Mouse (Mus musculus) A20 (cell line): Measurements from ENCODE around the gene Bloc1s5.
"Not testable (repeated sequence)": the region's sequence is repeated elsewhere in the genome, so short reads cannot be mapped to it uniquely, and the experiment has no call there.

ENCODE experiments used
- DNase-seq: peaks from one replicate; pipeline ENCODE4 v3.0.0-alpha.2; 2011; ENCODE audit warnings: low read depth, low spot score

Bloc1s5 gene

GRCm38 (mm10) chr13:38634800-38635269 lies at the start of gene Bloc1s5:
Bloc1s5 (minus strand) TSS chr13:38635109.
- DNase-seq, result peak; percentile 96

GRCm38 (mm10) chr13:38672336-38672735 lies 37.4 kb upstream of the Bloc1s5 start:
- DNase-seq, result no peak

- DNase-seq, result not testable (repeated sequence)
Observed at GRCm38 (mm10) chr13:38671451-38671850, 36.5 kb upstream of the Bloc1s5 start.

GRCm38 (mm10) chr13:38670051-38670450 lies 35.1 kb upstream of the Bloc1s5 start:
- no peak for DNase-seq

- peak; percentile 60 for DNase-seq
Observed at GRCm38 (mm10) chr13:38668514-38668913, 33.6 kb upstream of the Bloc1s5 start.

- no peak for DNase-seq
Observed at GRCm38 (mm10) chr13:38664753-38665152, 29.8 kb upstream of the Bloc1s5 start.

- no peak for DNase-seq
Observed at GRCm38 (mm10) chr13:38659524-38660136, 24.7 kb upstream of the Bloc1s5 start.

- DNase-seq, result peak; percentile 96
Observed at GRCm38 (mm10) chr13:38658528-38659280, 23.8 kb upstream of the Bloc1s5 start, which contains the start of gene Eef1e1. Eef1e1 (minus strand) TSS chr13:38659058.

- peak; percentile 8 for DNase-seq
Observed at GRCm38 (mm10) chr13:38657865-38658264, 23.0 kb upstream of the Bloc1s5 start.

- no peak for DNase-seq
Observed at GRCm38 (mm10) chr13:38650292-38650691, 15.4 kb upstream of the Bloc1s5 start.

- no peak for DNase-seq
Observed at GRCm38 (mm10) chr13:38649069-38649468, 14.2 kb upstream of the Bloc1s5 start.

GRCm38 (mm10) chr13:38641414-38641813 lies 6.5 kb upstream of the Bloc1s5 start:
- DNase-seq, result no peak

GRCm38 (mm10) chr13:38640961-38641360 lies 6.1 kb upstream of the Bloc1s5 start:
- no peak for DNase-seq

- DNase-seq, result no peak
Observed at GRCm38 (mm10) chr13:38638694-38639093, 3.8 kb upstream of the Bloc1s5 start.

- no peak for DNase-seq
Observed at GRCm38 (mm10) chr13:38634256-38634799, 581 bp downstream of the Bloc1s5 start.

- peak; percentile 48 for DNase-seq
Observed at GRCm38 (mm10) chr13:38633287-38634000, 1.5 kb downstream of the Bloc1s5 start.

GRCm38 (mm10) chr13:38632556-38632955 lies 2.4 kb downstream of the Bloc1s5 start:
- DNase-seq, result no peak

- no peak for DNase-seq
Observed at GRCm38 (mm10) chr13:38626229-38626525, 8.7 kb downstream of the Bloc1s5 start.

GRCm38 (mm10) chr13:38625492-38626228 lies 9.2 kb downstream of the Bloc1s5 start:
- DNase-seq, result peak; percentile 36

GRCm38 (mm10) chr13:38624292-38624902 lies 10.5 kb downstream of the Bloc1s5 start:
- no peak for DNase-seq

- DNase-seq, result no peak
Observed at GRCm38 (mm10) chr13:38623296-38623695, 11.6 kb downstream of the Bloc1s5 start.
